Mouse (Mus musculus) gastrocnemius, postnatal 36 days (tissue): ENCODE measurements around the gene Bcl3. TPM values are rescaled to one million over a fixed set of nuclear protein-coding genes. Genes with fewer than 3 reads are reported as not detected.

ENCODE experiments used
- DNase-seq, 2 experiments: peaks; one replicate each; pipeline ENCODE4 v3.0.0; 2022
- intact Hi-C: fragments of 180-260 bp; cut with DNase I; formaldehyde crosslinking; loops from one replicate; pipeline ENCODE4 v1.15.1; 2025
- long read RNA-seq, 2 experiments: library from polyadenylated mRNA; stranded (forward); transcript quantifications; one replicate each; pipeline ENCODE4 v2.0.0; 2021
- total RNA-seq, 2 experiments: library from RNA; stranded (reverse); gene quantifications; 2 replicates each; pipeline ENCODE4 v1.2.3; 2021

Gene Bcl3
- total RNA-seq, result 1 to 10 TPM; 1.1 to 1.5 TPM
- long read RNA-seq, experiment 1, result 0 reads
- long read RNA-seq, experiment 2, partial matches to known transcripts, result 1 of 2 reads
- long read RNA-seq, experiment 2, other reads (novel, unspliced or antisense), result 0 of 2 reads

- intact Hi-C loops, result no loop called here
- peak; percentile 60 to 67 for DNase-seq
Observed at GRCm38 (mm10) chr7:19822604-19823058, at the start of gene Bcl3. Gene Bcl3 (minus strand): TSS chr7:19822770.

GRCm38 (mm10) chr7:19871943-19872601 lies 49.5 kb upstream of the Bcl3 start:
- DNase-seq, result no peak
- intact Hi-C loops, result loop anchor here (10.0 kb wide), 1 partner anchor 83 kb away; the partner anchor contains the start of gene Igsf23

- DNase-seq, result no peak
- intact Hi-C loops, result loop anchor here (10.0 kb wide), 1 partner anchor 84 kb away; the partner anchor contains the start of gene Igsf23
Observed at GRCm38 (mm10) chr7:19871137-19871621, 48.6 kb upstream of the Bcl3 start.

- intact Hi-C loops, result no loop called here
- DNase-seq, result no peak
Observed at GRCm38 (mm10) chr7:19867751-19868399, 45.3 kb upstream of the Bcl3 start.

GRCm38 (mm10) chr7:19866490-19866889 lies 43.9 kb upstream of the Bcl3 start:
- no peak for DNase-seq
- intact Hi-C loops, result no loop called here

- intact Hi-C loops, result no loop called here
- DNase-seq, result no peak
Observed at GRCm38 (mm10) chr7:19865246-19866036, 42.9 kb upstream of the Bcl3 start.

GRCm38 (mm10) chr7:19864241-19864640 lies 41.7 kb upstream of the Bcl3 start:
- no peak for DNase-seq
- intact Hi-C loops, result no loop called here

- no peak for DNase-seq
- intact Hi-C loops, result no loop called here
Observed at GRCm38 (mm10) chr7:19861199-19861598, 38.6 kb upstream of the Bcl3 start, which contains the start of gene Ceacam16. Gene Ceacam16 (minus strand): TSS chr7:19861299.

- no peak for DNase-seq
- intact Hi-C loops, result no loop called here
Observed at GRCm38 (mm10) chr7:19859740-19860139, 37.2 kb upstream of the Bcl3 start.

- intact Hi-C loops, result no loop called here
- DNase-seq, result no peak
Observed at GRCm38 (mm10) chr7:19856283-19856682, 33.7 kb upstream of the Bcl3 start.

- intact Hi-C loops, result no loop called here
- DNase-seq, result no peak
Observed at GRCm38 (mm10) chr7:19855663-19856062, 33.1 kb upstream of the Bcl3 start.

- intact Hi-C loops, result no loop called here
- DNase-seq, result no peak
Observed at GRCm38 (mm10) chr7:19853526-19853925, 31.0 kb upstream of the Bcl3 start.

GRCm38 (mm10) chr7:19851858-19852570 lies 29.4 kb upstream of the Bcl3 start, which contains the start of gene Gm19345:
Gene Gm19345 (plus strand): TSS chr7:19852003.
- intact Hi-C loops, result no loop called here
- DNase-seq, result no peak

- intact Hi-C loops, result loop anchor here (5.0 kb wide), 1 partner anchor 92 kb away; the partner anchor contains the start of gene Nectin2
- no peak for DNase-seq
Observed at GRCm38 (mm10) chr7:19844521-19845171, 22.1 kb upstream of the Bcl3 start.

- intact Hi-C loops, result loop anchor here (1.0 to 5.0 kb wide), 2 partner anchors 40 to 91 kb away; partner anchors contain the start of gene Nectin2
- peak; percentile 62 to 67 for DNase-seq
Observed at GRCm38 (mm10) chr7:19843561-19843960, 21.0 kb upstream of the Bcl3 start.

GRCm38 (mm10) chr7:19842885-19843504 lies 20.4 kb upstream of the Bcl3 start:
- intact Hi-C loops, result loop anchor here (1.0 to 5.0 kb wide), 2 partner anchors 40 to 91 kb away; partner anchors contain the start of gene Nectin2
- DNase-seq, result no peak

- no peak for DNase-seq
- intact Hi-C loops, result loop anchor here (5.0 kb wide), 1 partner anchor 90 kb away; the partner anchor contains the start of gene Nectin2
Observed at GRCm38 (mm10) chr7:19841686-19842413, 19.3 kb upstream of the Bcl3 start.

GRCm38 (mm10) chr7:19840936-19841335 lies 18.4 kb upstream of the Bcl3 start:
- intact Hi-C loops, result loop anchor here (5.0 kb wide), 1 partner anchor 89 kb away; the partner anchor contains the start of gene Nectin2
- DNase-seq, result no peak
